Mouse (Mus musculus) cortical plate, adult 2 months (tissue): ENCODE measurements at regions not wholly inside any gene's neighbourhood (a gene's known extent, or its start where the extent isn't known, plus 50 kb on each side); places are given as distances from the start of the nearest gene placed in this dataset.

Experiments
- H3K27ac ChIP-seq: fragments of 200-500 bp; 2 replicates; pipeline ENCODE4 v1.5.1; 2012; ENCODE audit warnings: low read length, control low read depth, inconsistent platforms; ENCODE audit not compliant: insufficient read depth
- H3K4me1 ChIP-seq: fragments of 200-500 bp; 2 replicates; pipeline ENCODE4 v1.6.1; 2011; ENCODE audit warnings: low read length; ENCODE audit not compliant: control insufficient read depth, insufficient read depth
- H3K4me3 ChIP-seq: fragments of 200-500 bp; 2 replicates; pipeline ENCODE4 v1.5.1; 2011; ENCODE audit warnings: mild to moderate bottlenecking, low read length, control low read depth; ENCODE audit not compliant: insufficient read depth
- CTCF ChIP-seq: fragments of 200-500 bp; IDR thresholded peaks from 2 replicates; pipeline ENCODE4 v1.5.1; 2011; ENCODE audit warnings: mild to moderate bottlenecking, control low read depth, low read length; ENCODE audit not compliant: insufficient read depth; ENCODE audit errors: extremely low read depth
- POLR2A ChIP-seq: fragments of 200-500 bp; IDR thresholded peaks from 2 replicates; pipeline ENCODE4 v1.6.1; 2011; ENCODE audit warnings: mild to moderate bottlenecking, low read length, control low read depth; ENCODE audit not compliant: insufficient read depth; ENCODE audit errors: extremely low read depth

DNA sequence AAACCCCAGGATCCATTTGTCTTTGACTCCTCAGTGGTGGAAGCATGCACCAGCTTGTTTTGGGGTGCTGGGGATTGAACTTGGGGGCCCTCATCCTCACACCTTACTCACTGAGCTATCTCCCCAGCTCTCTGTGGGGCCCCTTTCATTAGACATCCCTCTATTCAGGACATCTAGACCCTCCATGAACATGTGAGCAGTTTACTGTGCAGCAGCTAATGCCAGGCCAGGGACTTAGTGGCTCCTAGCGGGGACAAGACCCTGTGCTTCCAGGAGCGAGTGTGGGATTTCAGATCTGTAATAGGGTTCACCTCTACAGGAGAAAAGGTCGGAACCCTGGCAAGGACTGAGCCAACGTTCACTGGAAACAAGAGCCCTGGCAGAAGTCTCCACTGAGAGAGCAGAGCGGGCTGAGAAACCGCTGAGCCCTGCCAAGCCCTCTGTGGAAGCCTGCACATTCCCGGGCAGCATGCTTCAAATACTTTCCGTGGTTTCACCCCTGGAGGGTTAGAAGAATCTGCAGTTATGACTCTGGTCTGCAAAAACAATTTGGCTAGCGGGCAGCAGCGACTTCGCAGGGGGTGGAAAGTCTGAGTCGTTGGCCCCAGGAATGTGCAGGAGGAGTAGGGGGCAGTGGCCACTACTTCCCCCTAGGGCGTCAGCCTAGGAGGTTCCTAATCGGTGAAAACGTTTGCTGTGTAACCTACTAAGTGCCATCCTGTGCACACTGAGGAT is 125.6 kb downstream of the Smad6 start:
- Histone ChIP-seq H3K27ac (no peak overlapping the region), H3K4me3 (no peak overlapping the region), H3K4me1 (no peaks in the 10 kb centered on the region)
- TF ChIP-seq POLR2A (no peak), CTCF (no peak)

GRCm38 (mm10) chr9:63892235-63892971 is 129.5 kb downstream of the Smad6 start:
- Histone ChIP-seq H3K27ac (no peak overlapping the region), H3K4me1 (no peaks in the 10 kb centered on the region), H3K4me3 (no peak overlapping the region)
- TF ChIP-seq CTCF (no peak), POLR2A (no peak)

GRCm38 (mm10) chr9:63890717-63891116 is 131.1 kb downstream of the Smad6 start:
- no peak overlapping the region for H3K27ac ChIP-seq
- no peak overlapping the region for H3K4me3 ChIP-seq
- TF ChIP-seq POLR2A (no peak), CTCF (no peak)
- H3K4me1 ChIP-seq: no peaks in the 10 kb centered on the region

GRCm38 (mm10) chr9:63889570-63889969 is 131.8 kb upstream of the Smad3 start:
- H3K4me3 ChIP-seq: no peak overlapping the region
- TF ChIP-seq CTCF (no peak), POLR2A (no peak)

DNA sequence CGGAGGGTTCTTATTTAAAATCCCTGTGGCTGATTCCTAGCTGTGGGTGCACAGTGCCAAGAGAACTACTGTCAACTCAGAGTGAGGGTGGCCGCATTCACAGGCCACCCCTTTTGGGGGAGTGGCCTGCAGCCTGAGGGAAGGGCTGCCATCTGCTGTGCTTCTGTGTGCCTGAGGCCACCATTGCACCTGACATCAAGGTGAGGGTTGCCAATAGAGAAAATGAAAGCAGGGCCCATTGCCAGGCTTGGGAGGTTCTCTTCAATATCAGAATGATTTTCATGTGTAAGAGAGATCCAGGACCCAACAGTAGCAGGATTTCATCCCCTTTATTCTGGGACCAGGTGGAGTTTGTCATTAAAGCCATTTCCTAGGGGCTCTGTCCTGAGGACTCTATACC is 127.2 kb upstream of the Smad3 start:
- TF ChIP-seq CTCF (no peak), POLR2A (no peak)
- no peak overlapping the region for H3K27ac ChIP-seq
- H3K4me1 ChIP-seq: no peaks in the 10 kb centered on the region
- no peak overlapping the region for H3K4me3 ChIP-seq

More at GRCm38 (mm10) chr9:63889570-63889969, 131.8 kb upstream of the Smad3 start:
- Histone ChIP-seq H3K27ac (no peak overlapping the region), H3K4me1 (no peaks in the 10 kb centered on the region)

- Histone ChIP-seq H3K27ac (no peak overlapping the region), H3K4me1 (no peaks in the 10 kb centered on the region), H3K4me3 (no peak overlapping the region)
- TF ChIP-seq CTCF (peak; percentile 39; the same call in 1 of the 2 replicates), POLR2A (no peak)
Measured at GRCm38 (mm10) chr9:63883738-63884520, 126.1 kb upstream of the Smad3 start.

- no peak overlapping the region for H3K4me3 ChIP-seq
- TF ChIP-seq CTCF (no peak), POLR2A (no peak)
- no peak overlapping the region for H3K27ac ChIP-seq
- no peaks in the 10 kb centered on the region for H3K4me1 ChIP-seq
Measured at GRCm38 (mm10) chr9:63881692-63882091, 123.9 kb upstream of the Smad3 start.

DNA sequence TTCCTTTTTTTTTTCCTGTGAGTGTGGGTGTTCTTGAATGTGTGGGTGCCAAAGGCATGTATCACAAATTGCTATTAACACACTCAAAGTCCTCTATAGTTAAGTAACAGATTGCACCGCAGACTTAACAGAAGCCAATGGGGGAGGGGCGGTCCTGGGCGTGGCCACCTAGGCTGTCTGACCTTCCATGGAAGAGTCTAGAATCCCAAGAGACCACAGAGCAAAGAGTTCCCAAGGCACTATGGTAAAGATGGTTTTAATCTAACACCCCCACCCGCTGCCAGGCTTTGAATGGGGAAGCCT is 123.4 kb upstream of the Smad3 start:
- Histone ChIP-seq H3K4me1 (no peaks in the 10 kb centered on the region), H3K4me3 (no peak overlapping the region), H3K27ac (no peak overlapping the region)
- no peak for TF ChIP-seq CTCF
- TF ChIP-seq POLR2A: no peak

DNA sequence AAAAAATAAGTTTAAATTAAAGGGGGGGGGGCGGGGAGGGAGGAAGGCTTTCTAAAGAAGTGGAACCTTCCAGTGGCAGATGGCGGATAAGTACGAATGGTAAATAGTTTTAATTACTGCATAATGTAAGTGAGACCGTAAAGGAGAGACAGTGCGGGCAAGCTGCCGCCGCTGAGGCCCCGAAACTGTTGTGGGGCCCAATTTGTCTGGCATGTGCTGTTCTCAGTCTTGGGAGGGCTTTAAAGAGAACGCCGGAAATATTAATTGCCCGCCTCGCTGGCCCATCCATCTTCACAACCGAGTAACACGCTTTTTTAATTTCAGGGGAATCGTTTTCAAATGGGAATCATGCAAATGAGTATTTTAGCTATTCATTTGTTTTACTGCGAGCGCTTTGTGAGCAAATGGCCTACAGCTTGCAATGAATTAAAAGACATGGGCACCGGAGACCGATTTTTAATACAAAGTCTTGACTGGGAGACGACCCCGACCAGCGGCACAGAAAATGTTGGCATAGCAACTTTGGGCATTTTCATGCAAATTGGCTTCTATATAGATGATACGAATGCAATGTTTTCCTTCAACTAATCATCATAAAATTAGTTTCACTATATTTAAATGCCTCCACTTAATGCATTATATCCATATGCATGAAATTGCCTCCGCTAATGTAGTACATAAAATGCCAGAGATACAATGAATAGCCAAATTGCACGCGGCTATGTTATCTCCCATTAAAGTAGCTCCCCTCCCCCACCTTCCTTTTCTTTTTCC is 122.9 kb upstream of the Smad3 start:
- TF ChIP-seq POLR2A (no peak), CTCF (no peak)
- Histone ChIP-seq H3K27ac (no peak overlapping the region), H3K4me1 (no peaks in the 10 kb centered on the region), H3K4me3 (no peak overlapping the region)
